Mouse (Mus musculus): ENCODE data around the gene Cspg5. TPM values are rescaled to one million over a fixed set of nuclear protein-coding genes. Genes with fewer than 3 reads are reported as not detected.

Cspg5 gene
- total RNA-seq, 2 experiments from 2014 or later = 0.25 TPM; not detected in 1

GRCm38 (mm10) chr9:110264991-110265390 lies 21.4 kb downstream of the Cspg5 start:
- Histone ChIP-seq H3K27ac (no peak overlapping the region), H3K4me3 (no peak overlapping the region)
- no peak for DNase-seq
- intact Hi-C loops (cut with DNase I) = no loop called here
- TF ChIP-seq CTCF (IDR thresholded peaks at IDR 0.05) = no peak

GRCm38 (mm10) chr9:110268416-110268815 lies 24.8 kb downstream of the Cspg5 start:
- H3K27ac ChIP-seq = no peak overlapping the region
- no peak overlapping the region for H3K4me3 ChIP-seq
- no peak for TF ChIP-seq CTCF (IDR thresholded peaks at IDR 0.05)
- intact Hi-C loops (cut with DNase I) = no loop called here
- no peak for DNase-seq

- intact Hi-C loops (cut with DNase I) = no loop called here
- Histone ChIP-seq H3K4me3 (no peak overlapping the region), H3K27ac (no peak overlapping the region)
- no peak for DNase-seq
- no peak for TF ChIP-seq CTCF (IDR thresholded peaks at IDR 0.05)
Measured at GRCm38 (mm10) chr9:110272330-110272729, 28.7 kb downstream of the Cspg5 start.

GRCm38 (mm10) chr9:110273507-110273906 lies 29.9 kb downstream of the Cspg5 start:
- DNase-seq = no peak
- H3K4me3 ChIP-seq = no peak overlapping the region
- H3K27ac ChIP-seq = no peak overlapping the region
- TF ChIP-seq CTCF (IDR thresholded peaks at IDR 0.05) = no peak
- intact Hi-C loops (cut with DNase I) = no loop called here

GRCm38 (mm10) chr9:110275882-110276281 lies 32.3 kb downstream of the Cspg5 start:
- no peak for DNase-seq
- H3K4me3 ChIP-seq = no peak overlapping the region
- H3K27ac ChIP-seq = no peak overlapping the region
- intact Hi-C loops (cut with DNase I) = no loop called here
- TF ChIP-seq CTCF (IDR thresholded peaks at IDR 0.05) = peak; percentile 14; the same call in 1 of the 2 replicates

GRCm38 (mm10) chr9:110277431-110277881 lies 33.9 kb downstream of the Cspg5 start:
- no peak overlapping the region for H3K27ac ChIP-seq
- intact Hi-C loops (cut with DNase I) = no loop called here
- H3K4me3 ChIP-seq = no peak overlapping the region
- no peak for DNase-seq
- TF ChIP-seq CTCF (IDR thresholded peaks at IDR 0.05) = no peak

- intact Hi-C loops (cut with DNase I) = no loop called here
- H3K27ac ChIP-seq = no peak overlapping the region
- no peak for DNase-seq
- H3K4me3 ChIP-seq = no peak overlapping the region
- no peak for TF ChIP-seq CTCF (IDR thresholded peaks at IDR 0.05)
Measured at GRCm38 (mm10) chr9:110284075-110284697, 40.6 kb downstream of the Cspg5 start.

- intact Hi-C loops (cut with DNase I) = no loop called here
- DNase-seq = no peak
- Histone ChIP-seq H3K27ac (no peak overlapping the region), H3K4me3 (no peak overlapping the region)
- TF ChIP-seq CTCF (IDR thresholded peaks at IDR 0.05) = no peak
Measured at GRCm38 (mm10) chr9:110287321-110287924, 43.8 kb downstream of the Cspg5 start.

- intact Hi-C loops (cut with DNase I) = no loop called here
- Histone ChIP-seq H3K4me3 (no peak overlapping the region), H3K27ac (no peak overlapping the region)
- no peak for DNase-seq
- TF ChIP-seq CTCF (IDR thresholded peaks at IDR 0.05) = no peak
Measured at GRCm38 (mm10) chr9:110293254-110293718, 49.7 kb downstream of the Cspg5 start.

- no peak for DNase-seq
- TF ChIP-seq CTCF (IDR thresholded peaks at IDR 0.05) = no peak
- intact Hi-C loops (cut with DNase I) = no loop called here
- H3K4me3 ChIP-seq = no peak overlapping the region
- H3K27ac ChIP-seq = no peak overlapping the region
Measured at GRCm38 (mm10) chr9:110293873-110294415, 50.4 kb downstream of the Cspg5 start.

- DNase-seq = no peak
- Histone ChIP-seq H3K4me3 (no peak overlapping the region), H3K27ac (no peak overlapping the region)
- TF ChIP-seq CTCF (IDR thresholded peaks at IDR 0.05) = no peak
- intact Hi-C loops (cut with DNase I) = no loop called here
Measured at GRCm38 (mm10) chr9:110294786-110295185, 51.2 kb downstream of the Cspg5 start.

- H3K4me3 ChIP-seq = no peak overlapping the region
- intact Hi-C loops (cut with DNase I) = loop anchor here (2.0 kb wide), 1 partner anchor 404 kb away; no protein-coding TSS in a partner anchor
- no peak overlapping the region for H3K27ac ChIP-seq
- peak; percentile 90 for TF ChIP-seq CTCF (IDR thresholded peaks at IDR 0.05)
- DNase-seq = peak; percentile 78
Measured at GRCm38 (mm10) chr9:110296867-110297627, 53.5 kb downstream of the Cspg5 start.

- no peak for DNase-seq
- TF ChIP-seq CTCF (IDR thresholded peaks at IDR 0.05) = peak; percentile 24; the same call in 1 of the 2 replicates
- intact Hi-C loops (cut with DNase I) = loop anchor here (10.0 kb wide), 1 partner anchor 190 kb away; the partner anchor contains the start of genes Dhx30 and Smarcc1
Measured at GRCm38 (mm10) chr9:110304516-110304915, 60.9 kb downstream of the Cspg5 start.

More at GRCm38 (mm10) chr9:110304516-110304915, 60.9 kb downstream of the Cspg5 start:
- Histone ChIP-seq H3K4me3 (peak overlapping the region; percentile 85), H3K27ac (peak overlapping the region; percentile 97)
